ENCODE assay signal across 18 mouse cellular contexts in genomic region chr9:119094462-119095109, GRCm38 (mm10). TPM values are rescaled to one million over a fixed set of nuclear protein-coding genes. Genes with fewer than 3 reads are reported as not detected.
A peak's percentile ranks its signal among the peaks of the same experiment; 100 is the strongest.
DNase-seq lines count a peak whose midpoint lies in the region; ATAC-seq lines count a peak whose summit lies in the region.
"Had no signal": no experiment of that assay in that cellular context is flagged by ENCODE, and none has a peak within 500 bp of the region (broad histone marks: within the 10 kb centered on the region; RNA-seq: fewer than 3 reads in every experiment).

No protein-coding gene starts in this region.

- peaks cover 23% of the 10 kb centered on the region for H3K27me3 ChIP-seq in embryonic facial prominence, embryonic 12.5 days
- peaks cover 62% of the 10 kb centered on the region for H3K27me3 ChIP-seq in embryonic facial prominence, embryonic 10.5 days (replicated peaks; ENCODE audit: low read depth, poor library complexity, severe bottlenecking)
- H3K27me3 ChIP-seq in embryonic facial prominence, embryonic 13.5 days: peaks cover 22% of the 10 kb centered on the region

- H3K36me3 ChIP-seq in embryonic facial prominence, embryonic 12.5 days: no peaks in the 10 kb centered on the region
- H3K36me3 ChIP-seq in embryonic facial prominence, embryonic 10.5 days (replicated peaks): no peaks in the 10 kb centered on the region
- no peaks in the 10 kb centered on the region for H3K36me3 ChIP-seq in embryonic facial prominence, embryonic 13.5 days
- H3K36me3 ChIP-seq: forebrain, embryonic 12.5 days; limb, embryonic 12.5 days; liver, embryonic 15.5 days had no signal

- no peak overlapping the region for H3K4me3 ChIP-seq in embryonic facial prominence, embryonic 12.5 days
- H3K4me3 ChIP-seq in embryonic facial prominence, embryonic 10.5 days: no peak overlapping the region
- H3K4me3 ChIP-seq in embryonic facial prominence, embryonic 13.5 days: no peak overlapping the region
- H3K4me3 ChIP-seq: forebrain, embryonic 12.5 days; liver, embryonic 15.5 days; megakaryocyte, embryonic 14.5 days had no signal

- no peak for DNase-seq in embryonic facial prominence, embryonic 10.5 days (ENCODE audit: low spot score)
- peak; percentile 66 for DNase-seq in left cerebral cortex, postnatal 4 days
- DNase-seq in left cerebral cortex, adult 9 months (ENCODE audit: low spot score in 2 of 2): no peak
- DNase-seq in induced T-regulatory cell, adult 2 months (ENCODE audit: low read depth): peak; percentile 49
- DNase-seq in adrenal gland, adult 8-10 months: no peak
- no peak for DNase-seq in urinary bladder, adult 18-20 months (ENCODE audit: low spot score in 2 of 2)
- DNase-seq: cerebellum, postnatal 36 days; heart, postnatal 14 days; kidney, adult 18-20 months; lung, postnatal 10 days; thymus, adult 18-20 months had no signal

- intact Hi-C loops in left cerebral cortex, postnatal 4 days (cut with DNase I): no loop called here

- H3K9ac ChIP-seq in embryonic facial prominence, embryonic 12.5 days: 0 out of 2 replicates have a peak overlapping the region, but pooled peaks have one; percentile 64
- 0 out of 2 replicates have a peak overlapping the region, but pooled peaks have one; percentile 17 for H3K9ac ChIP-seq in embryonic facial prominence, embryonic 13.5 days
- H3K9ac ChIP-seq: forebrain, embryonic 12.5 days; liver, embryonic 15.5 days had no signal

- H3K4me2 ChIP-seq in embryonic facial prominence, embryonic 12.5 days (replicated peaks): no peak overlapping the region
- no peak overlapping the region for H3K4me2 ChIP-seq in embryonic facial prominence, embryonic 13.5 days
- H3K4me2 ChIP-seq: liver, embryonic 15.5 days had no signal

- no peaks in the 10 kb centered on the region for H3K9me3 ChIP-seq in embryonic facial prominence, embryonic 12.5 days
- no peaks in the 10 kb centered on the region for H3K9me3 ChIP-seq in embryonic facial prominence, embryonic 10.5 days
- H3K9me3 ChIP-seq in embryonic facial prominence, embryonic 13.5 days: no peaks in the 10 kb centered on the region
- H3K9me3 ChIP-seq: forebrain, embryonic 12.5 days; limb, embryonic 12.5 days; liver, embryonic 15.5 days; megakaryocyte, embryonic 14.5 days had no signal

- H3K4me1 ChIP-seq in embryonic facial prominence, embryonic 12.5 days: peaks cover 16% of the 10 kb centered on the region
- H3K4me1 ChIP-seq in embryonic facial prominence, embryonic 10.5 days: peaks cover 62% of the 10 kb centered on the region
- H3K4me1 ChIP-seq in embryonic facial prominence, embryonic 13.5 days: peaks cover 34% of the 10 kb centered on the region
- H3K4me1 ChIP-seq: liver, embryonic 15.5 days had no signal

- ATAC-seq in embryonic facial prominence, embryonic 12.5 days (ENCODE audit: insufficient number of reproducible peaks, insufficient read depth, low FRiP score, low TSS enrichment): no peak
- no peak for ATAC-seq in embryonic facial prominence, embryonic 13.5 days (ENCODE audit: insufficient number of reproducible peaks, insufficient read depth, low FRiP score, low TSS enrichment, low read depth)

- no peak overlapping the region for H3K27ac ChIP-seq in embryonic facial prominence, embryonic 12.5 days
- no peak overlapping the region; the same call in 1 of the 2 replicates for H3K27ac ChIP-seq in embryonic facial prominence, embryonic 10.5 days (replicated peaks)
- H3K27ac ChIP-seq in embryonic facial prominence, embryonic 13.5 days: peak overlapping the region; percentile 72
- H3K27ac ChIP-seq: forebrain, embryonic 12.5 days; liver, embryonic 15.5 days had no signal

- 80% methylated on average over 13 of the region's 13 CpGs for whole genome bisulfite sequencing in embryonic facial prominence, embryonic 12.5 days
- 78% methylated on average over 13 of the region's 13 CpGs for WGBS in embryonic facial prominence, embryonic 10.5 days
- 65% methylated on average over 13 of the region's 13 CpGs for WGBS in embryonic facial prominence, embryonic 13.5 days

RNA-seq across cellular contexts. Expression of gene Plcd1, which starts 1.3 kb away (rescaled TPM):
- 26.6 and 27.8 TPM in 2 replicates for polyA plus RNA-seq in embryonic facial prominence, embryonic 12.5 days (2016; fragmentation: Nextera tagmentation; extraction: Ambion mirVana)
- polyA plus RNA-seq in embryonic facial prominence, embryonic 10.5 days (2016; fragmentation: Nextera tagmentation; extraction: Ambion mirVana): 20.7 and 21.2 TPM in 2 replicates
- 10 to 100 TPM; 16.3 to 17.3 TPM for total RNA-seq in left cerebral cortex, postnatal 4 days (2021)
- polyA plus RNA-seq in embryonic facial prominence, embryonic 13.5 days (2015; fragmentation: Nextera tagmentation; extraction: Ambion mirVana): 29.1 and 30.9 TPM in 2 replicates
- total RNA-seq in adrenal gland, adult 8-10 months (2022): 10 to 100 TPM in 2 of 4 experiments, 1 to 10 TPM in 2; 8.5 to 19.9 (median 13.2) TPM
- total RNA-seq: granulocyte monocyte progenitor cell, adult 5-6 weeks had no signal

RNA-seq across cellular contexts. Expression of gene Dlec1, which starts 7.7 kb away (rescaled TPM):
- polyA plus RNA-seq in embryonic facial prominence, embryonic 12.5 days (2016; fragmentation: Nextera tagmentation; extraction: Ambion mirVana): 1.5 and 1.7 TPM in 2 replicates
- polyA plus RNA-seq in embryonic facial prominence, embryonic 10.5 days (2016; fragmentation: Nextera tagmentation; extraction: Ambion mirVana): 1.0 and 1.5 TPM in 2 replicates
- 1 to 10 TPM in 1 of 2 experiments, under 1 TPM in 1; 0.82 to 2.6 TPM for total RNA-seq in left cerebral cortex, postnatal 4 days (2021)
- polyA plus RNA-seq in embryonic facial prominence, embryonic 13.5 days (2015; fragmentation: Nextera tagmentation; extraction: Ambion mirVana): 1.1 and 1.4 TPM in 2 replicates
- 1 to 10 TPM; 2.2 to 6.6 (median 4.5) TPM for total RNA-seq in adrenal gland, adult 8-10 months (2022)
- polyA plus RNA-seq: liver, embryonic 15.5 days had no signal

RNA-seq across cellular contexts. Expression of gene Vill, which starts 42.0 kb away (rescaled TPM):
- 27.3 and 28.1 TPM in 2 replicates for polyA plus RNA-seq in embryonic facial prominence, embryonic 12.5 days (2016; fragmentation: Nextera tagmentation; extraction: Ambion mirVana)
- polyA plus RNA-seq in embryonic facial prominence, embryonic 10.5 days (2016; fragmentation: Nextera tagmentation; extraction: Ambion mirVana): 19.3 and 20.5 TPM in 2 replicates
- 1 to 10 TPM; 1.2 to 2.4 TPM for total RNA-seq in left cerebral cortex, postnatal 4 days (2021)
- polyA plus RNA-seq in embryonic facial prominence, embryonic 13.5 days (2015; fragmentation: Nextera tagmentation; extraction: Ambion mirVana): 21.4 and 25.5 TPM in 2 replicates
- 1 to 10 TPM; 2.4 to 4.6 (median 4.4) TPM for total RNA-seq in adrenal gland, adult 8-10 months (2022)

Comparison
In these comparisons a context has a peak if more than half of its experiments do, and no peak if none do; other contexts are left out.
1. DNase-seq: peak in left cerebral cortex, postnatal 4 days (single experiment) and induced T-regulatory cell, adult 2 months (single experiment); none in embryonic facial prominence, embryonic 10.5 days (single experiment), left cerebral cortex, adult 9 months (0 of 2), adrenal gland, adult 8-10 months (single experiment) and urinary bladder, adult 18-20 months (0 of 2).